Mouse (Mus musculus) neural tube, embryonic 14.5 days (tissue): ENCODE data around the gene Slc1a3. TPM values are rescaled to one million over a fixed set of nuclear protein-coding genes. Genes with fewer than 3 reads are reported as not detected.

Experiments
- ATAC-seq: fragments of 200-750 bp; cut with Nextera tagmentation; 2 replicates; pipeline ENCODE4 v1.8.0; 2017; ENCODE audit warnings: low read depth, mild to moderate bottlenecking, moderate TSS enrichment, moderate library complexity
- H3K27ac ChIP-seq: fragments of 300-500 bp; sonication (generic); 2 replicates; pipeline ENCODE4 v1.5.1; 2014; ENCODE audit warnings: low read depth, mild to moderate bottlenecking, control low read depth, low read length, moderate library complexity, mixed read lengths
- H3K27me3 ChIP-seq: fragments of 300-500 bp; sonication (generic); 2 replicates; pipeline ENCODE4 v1.6.1; 2014; ENCODE audit warnings: low read length; ENCODE audit not compliant: control insufficient read depth, insufficient read depth
- H3K36me3 ChIP-seq: fragments of 300-500 bp; sonication (generic); 2 replicates; pipeline ENCODE4 v1.6.1; 2014; ENCODE audit warnings: low read length, mixed read lengths; ENCODE audit not compliant: control insufficient read depth, insufficient read depth
- H3K4me1 ChIP-seq: fragments of 300-500 bp; sonication (generic); 2 replicates; pipeline ENCODE4 v1.6.1; 2014; ENCODE audit warnings: low read length; ENCODE audit not compliant: control insufficient read depth, insufficient read depth
- H3K4me2 ChIP-seq: fragments of 300-500 bp; sonication (generic); 2 replicates; pipeline ENCODE4 v1.6.1; 2014; ENCODE audit warnings: mild to moderate bottlenecking, low read depth, low read length, control low read depth
- H3K4me3 ChIP-seq: fragments of 300-500 bp; sonication (generic); 2 replicates; pipeline ENCODE4 v1.5.1; 2014; ENCODE audit warnings: low read depth, low read length, control low read depth, mixed read lengths
- H3K9ac ChIP-seq: fragments of 300-500 bp; sonication (generic); replicated peaks from 2 replicates; pipeline ENCODE4 v1.6.1; 2014; ENCODE audit warnings: low read depth, mild to moderate bottlenecking, control low read depth, low read length, mixed read lengths
- H3K9me3 ChIP-seq: fragments of 300-500 bp; sonication (generic); 2 replicates; pipeline ENCODE4 v1.6.1; 2016; ENCODE audit warnings: low read length; ENCODE audit not compliant: control insufficient read depth
- WGBS: fragments of 180-500 bp; shearing (Covaris S2); extraction: QIAGEN DNeasy Blood & Tissue Kit; methylation state at CpG from one replicate; pipeline ENCODE4 v1.1.7; 2014; 5-methylcytosine and 5-hydroxymethylcytosine counted together
- polyA plus RNA-seq: library from polyadenylated mRNA; unstranded; fragments of >200 nt; fragmentation: Nextera tagmentation; extraction: Ambion mirVana; gene quantifications from 2 replicates; pipeline ENCODE4 v1.2.1, GENCODE M21; 2014

The Slc1a3 gene
- polyA plus RNA-seq, 1 experiment from 2014 or later, result 205 TPM

DNA sequence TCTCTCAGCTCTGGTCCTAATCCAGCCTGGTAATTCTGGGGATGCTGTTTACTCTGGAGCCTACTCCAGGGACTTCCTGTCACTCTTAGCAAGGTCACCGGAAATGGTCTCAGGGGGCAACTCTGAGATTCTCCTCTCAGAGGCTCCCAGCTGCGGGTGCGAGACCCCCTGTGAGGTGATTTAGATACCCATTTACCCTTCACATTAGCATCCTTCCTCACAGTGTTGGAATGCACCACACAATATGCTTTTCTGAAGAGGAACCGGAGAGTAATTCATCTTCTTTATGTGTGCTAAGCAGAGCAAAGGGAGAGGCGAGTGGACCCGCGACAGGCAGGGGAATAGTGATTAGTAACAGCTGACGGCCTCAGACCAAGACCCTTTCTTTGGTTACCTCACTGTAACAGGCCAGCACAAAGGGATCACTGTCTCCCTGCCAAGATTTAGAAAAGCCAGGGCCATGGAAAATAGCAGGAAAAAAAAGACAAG is 51.0 kb downstream of the Slc1a3 start:
- no peak overlapping the region for H3K9ac ChIP-seq
- WGBS, result 2% methylated on average over 8 of the region's 8 CpGs
- no peaks in the 10 kb centered on the region for H3K9me3 ChIP-seq
- H3K27ac ChIP-seq, result peak overlapping the region; percentile 74
- H3K4me1 ChIP-seq, result peaks cover 25% of the 10 kb centered on the region; the same call in 1 of the 2 replicates
- H3K4me3 ChIP-seq, result no peak overlapping the region
- no peaks in the 10 kb centered on the region for H3K36me3 ChIP-seq
- H3K4me2 ChIP-seq, result peak overlapping the region; percentile 6; the same call in 1 of the 2 replicates
- H3K27me3 ChIP-seq, result no peaks in the 10 kb centered on the region
- peak; percentile 88 for ATAC-seq

DNA sequence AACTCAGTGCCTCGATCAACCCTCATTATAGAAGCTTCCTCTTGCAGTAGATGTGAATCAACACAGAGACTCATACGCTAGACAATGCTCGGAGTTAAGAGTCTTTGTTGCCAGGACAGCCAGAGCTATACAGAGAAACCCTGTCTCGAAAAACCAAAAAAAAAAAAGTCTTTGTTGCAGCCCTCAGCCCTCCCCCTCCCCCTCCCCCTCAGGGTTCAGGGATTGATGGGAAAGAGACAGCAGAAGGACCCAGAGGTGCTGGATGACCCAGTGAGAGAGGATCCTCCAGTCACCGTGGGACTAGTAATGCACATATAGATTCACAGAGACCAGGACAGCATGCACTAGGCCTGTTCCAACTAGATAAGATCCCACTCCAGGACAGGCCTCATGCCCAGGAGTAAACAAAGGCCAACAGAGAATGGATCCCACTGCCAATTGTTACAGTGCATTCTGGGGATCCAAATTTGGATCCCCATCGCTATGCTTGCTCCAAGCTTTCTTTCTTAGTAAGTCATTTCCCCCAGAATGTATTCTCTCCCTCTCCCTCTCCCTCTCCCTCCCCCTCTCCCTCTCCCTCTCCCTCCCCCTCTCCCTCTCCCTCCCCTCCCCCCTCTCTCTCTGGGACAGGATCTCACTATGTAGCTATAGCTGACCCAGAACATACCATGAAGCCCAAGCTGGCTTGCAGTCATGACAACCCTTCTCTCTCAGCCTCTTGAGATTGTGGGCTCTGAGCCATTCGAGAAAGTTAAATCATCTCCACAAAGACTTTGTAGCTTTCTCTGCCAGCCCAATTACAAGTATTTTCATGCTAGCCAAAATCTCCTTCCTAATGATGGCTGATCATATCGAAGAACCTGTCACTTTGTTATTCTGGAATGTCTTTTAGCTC is 52.2 kb downstream of the Slc1a3 start:
- Histone ChIP-seq H3K4me1 (peaks cover 18% of the 10 kb centered on the region; the same call in 1 of the 2 replicates), H3K27me3 (no peaks in the 10 kb centered on the region), H3K4me3 (no peak overlapping the region), H3K36me3 (no peaks in the 10 kb centered on the region), H3K9me3 (no peaks in the 10 kb centered on the region), H3K27ac (no peak overlapping the region; the same call in 1 of the 2 replicates), H3K4me2 (no peak overlapping the region), H3K9ac (no peak overlapping the region)
- WGBS, result 55% methylated on average over 8 of the region's 8 CpGs
- no peak for ATAC-seq

DNA sequence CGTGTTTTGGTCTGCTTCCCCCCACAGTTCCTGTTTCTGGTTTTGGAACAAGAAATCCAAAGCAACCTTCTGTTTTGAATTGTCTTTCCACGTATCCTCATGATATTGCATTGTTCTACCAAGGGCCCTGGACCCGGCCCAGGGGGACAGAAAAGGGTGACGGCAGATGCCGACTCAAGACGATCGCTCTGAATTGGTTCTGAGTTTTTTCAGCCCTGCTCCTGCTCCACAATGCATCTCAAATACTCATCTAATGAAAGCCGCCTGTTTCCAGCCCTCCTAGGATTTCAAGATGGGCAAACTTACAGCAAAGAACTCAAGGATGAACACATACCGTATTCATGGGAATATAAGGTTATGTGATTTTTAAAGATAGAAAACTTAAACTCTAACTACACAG is 55.3 kb downstream of the Slc1a3 start:
- 76% methylated on average over 9 of the region's 9 CpGs for WGBS
- Histone ChIP-seq H3K36me3 (no peaks in the 10 kb centered on the region), H3K4me1 (peaks cover 11% of the 10 kb centered on the region; the same call in 1 of the 2 replicates), H3K27me3 (no peaks in the 10 kb centered on the region), H3K4me3 (no peak overlapping the region), H3K9ac (no peak overlapping the region), H3K4me2 (no peak overlapping the region), H3K9me3 (no peaks in the 10 kb centered on the region), H3K27ac (no peak overlapping the region)
- ATAC-seq, result no peak

- no peak overlapping the region for H3K4me3 ChIP-seq
- H3K4me1 ChIP-seq, result no peaks in the 10 kb centered on the region
- WGBS, result 87% methylated on average over 8 of the region's 8 CpGs
- H3K27ac ChIP-seq, result no peak overlapping the region
- no peaks in the 10 kb centered on the region for H3K36me3 ChIP-seq
- no peak overlapping the region for H3K9ac ChIP-seq
- ATAC-seq, result peak; percentile 49; the same call in 1 of the 2 replicates
- no peaks in the 10 kb centered on the region for H3K27me3 ChIP-seq
- no peak overlapping the region for H3K4me2 ChIP-seq
- no peaks in the 10 kb centered on the region for H3K9me3 ChIP-seq
Observed at GRCm38 (mm10) chr15:8652637-8653036, 57.9 kb downstream of the Slc1a3 start.

DNA sequence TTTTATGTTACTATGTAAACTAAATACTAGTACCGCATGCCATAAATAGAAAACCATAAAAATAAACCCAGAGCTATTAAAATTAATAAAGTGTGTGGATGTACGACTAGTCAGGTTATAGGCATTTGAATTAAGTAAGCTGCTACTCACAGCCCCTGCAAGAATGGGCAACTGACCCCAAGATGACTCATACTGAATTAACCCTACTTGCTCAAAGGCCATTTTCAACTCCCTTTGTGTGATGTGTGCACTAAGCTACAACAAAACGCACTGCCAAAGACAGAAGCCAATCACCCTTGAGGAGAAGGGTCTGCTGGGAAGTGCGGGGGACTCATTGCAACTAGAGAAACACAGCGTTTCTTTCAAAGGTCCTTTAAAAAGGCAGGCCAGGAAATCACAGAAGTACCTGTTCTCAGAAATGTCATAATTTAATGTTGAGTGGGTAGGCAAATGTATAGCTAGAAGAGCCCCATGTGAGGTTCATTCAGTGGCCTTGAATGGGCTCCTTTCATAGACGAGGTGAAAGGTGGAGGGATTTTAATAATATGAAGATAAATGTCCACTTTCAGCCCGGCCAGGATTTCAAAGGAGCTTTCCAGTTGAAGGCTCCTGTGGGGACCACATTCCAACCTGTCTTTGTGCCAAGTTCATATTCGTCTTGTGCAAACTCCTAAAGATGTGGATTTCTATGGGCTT is 66.4 kb downstream of the Slc1a3 start:
- 51% methylated on average over 8 of the region's 8 CpGs for WGBS
- Histone ChIP-seq H3K9ac (no peak overlapping the region), H3K9me3 (no peaks in the 10 kb centered on the region), H3K4me1 (no peaks in the 10 kb centered on the region), H3K27ac (no peak overlapping the region), H3K27me3 (no peaks in the 10 kb centered on the region), H3K4me3 (no peak overlapping the region), H3K36me3 (no peaks in the 10 kb centered on the region), H3K4me2 (no peak overlapping the region)
- ATAC-seq, result no peak

GRCm38 (mm10) chr15:8639856-8640255 is 70.7 kb downstream of the Slc1a3 start:
- H3K9me3 ChIP-seq, result no peaks in the 10 kb centered on the region
- H3K36me3 ChIP-seq, result no peaks in the 10 kb centered on the region
- 69% methylated on average over 2 of the region's 2 CpGs for WGBS
- no peak for ATAC-seq
- H3K27me3 ChIP-seq, result no peaks in the 10 kb centered on the region
- H3K9ac ChIP-seq, result no peak overlapping the region
- no peak overlapping the region for H3K4me2 ChIP-seq
- no peaks in the 10 kb centered on the region for H3K4me1 ChIP-seq
- no peak overlapping the region for H3K4me3 ChIP-seq
- no peak overlapping the region for H3K27ac ChIP-seq

GRCm38 (mm10) chr15:8638568-8639325 is 71.8 kb downstream of the Slc1a3 start:
- 86% methylated on average over 15 of the region's 15 CpGs for WGBS
- H3K4me1 ChIP-seq, result no peaks in the 10 kb centered on the region
- no peak overlapping the region for H3K4me3 ChIP-seq
- no peak overlapping the region for H3K9ac ChIP-seq
- ATAC-seq, result no peak
- no peak overlapping the region for H3K27ac ChIP-seq
- H3K4me2 ChIP-seq, result no peak overlapping the region
- H3K27me3 ChIP-seq, result no peaks in the 10 kb centered on the region
- H3K36me3 ChIP-seq, result no peaks in the 10 kb centered on the region
- no peaks in the 10 kb centered on the region for H3K9me3 ChIP-seq

GRCm38 (mm10) chr15:8637283-8637682 is 73.3 kb downstream of the Slc1a3 start:
- no peak overlapping the region for H3K4me3 ChIP-seq
- no peak overlapping the region for H3K27ac ChIP-seq
- H3K36me3 ChIP-seq, result no peaks in the 10 kb centered on the region
- no peak overlapping the region for H3K4me2 ChIP-seq
- no peaks in the 10 kb centered on the region for H3K4me1 ChIP-seq
- no peak for ATAC-seq
- no peaks in the 10 kb centered on the region for H3K27me3 ChIP-seq
- 90% methylated on average over 2 of the region's 2 CpGs for WGBS
- no peak overlapping the region for H3K9ac ChIP-seq
- H3K9me3 ChIP-seq, result no peaks in the 10 kb centered on the region
